Mouse (Mus musculus) right cerebral cortex, postnatal 25 days (tissue): ENCODE results near the gene Dennd2c.

Experiments
- DNase-seq: peaks from one replicate; pipeline ENCODE4 v3.0.0; 2022

Gene Dennd2c

GRCm38 (mm10) chr3:103123636-103124035, 21.2 kb downstream of the Dennd2c start:
- no peak for DNase-seq

- DNase-seq = no peak
These were observed 23.7 kb downstream of the Dennd2c start for GRCm38 (mm10) chr3:103126138-103126537.

DNA sequence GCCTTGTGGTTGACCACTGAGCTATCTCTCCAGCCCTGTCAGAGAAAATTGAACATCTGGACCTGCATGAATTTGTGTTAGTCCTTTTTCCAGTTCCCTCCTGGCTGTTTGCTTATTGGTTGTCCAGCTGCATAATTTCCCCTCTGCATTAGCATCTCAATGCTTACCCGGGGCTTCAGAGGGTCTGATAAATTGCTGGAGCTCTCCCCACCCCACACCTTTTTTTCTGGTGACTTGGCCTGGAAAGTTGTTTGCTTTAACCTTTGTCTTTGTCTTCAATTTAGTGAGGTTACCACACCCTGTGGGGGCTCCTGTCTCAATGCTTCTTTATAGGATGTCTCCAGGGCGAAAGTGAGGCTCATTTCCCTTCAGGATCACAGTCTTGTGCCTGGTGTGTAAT, 24.8 kb downstream of the Dennd2c start:
- DNase-seq = no peak

GRCm38 (mm10) chr3:103127721-103128120, 25.3 kb downstream of the Dennd2c start:
- no peak for DNase-seq

- no peak for DNase-seq
These were observed 25.8 kb downstream of the Dennd2c start for GRCm38 (mm10) chr3:103128251-103128650.

- DNase-seq = no peak
These were observed 27.2 kb downstream of the Dennd2c start for GRCm38 (mm10) chr3:103129367-103130159.

DNA sequence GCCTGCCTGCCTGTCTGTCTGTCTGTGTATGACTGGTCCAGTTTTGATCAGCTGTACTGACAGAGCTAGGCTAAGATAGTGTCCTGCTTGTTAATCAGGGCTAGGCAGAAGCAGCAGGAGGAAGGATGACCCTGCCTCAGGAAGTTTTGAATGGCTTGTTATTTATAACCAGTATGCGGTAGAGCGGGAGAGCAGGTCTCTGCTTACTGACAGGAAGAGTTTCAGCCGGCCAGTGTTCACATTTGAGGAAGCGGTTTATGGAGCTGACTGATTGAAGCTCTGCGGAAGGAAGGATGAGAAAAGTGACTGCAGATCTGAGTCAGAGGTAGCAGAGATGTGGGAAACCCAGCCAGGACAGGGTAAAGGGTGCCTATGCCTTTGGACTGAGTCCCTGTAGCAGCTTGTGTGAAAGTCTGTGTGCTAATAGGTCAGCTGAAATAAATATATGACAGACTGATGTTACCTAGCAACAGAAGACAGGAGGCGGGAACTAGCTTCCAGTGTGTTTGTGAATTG, 27.9 kb downstream of the Dennd2c start:
- no peak for DNase-seq

- DNase-seq = no peak
These were observed 30.7 kb downstream of the Dennd2c start for GRCm38 (mm10) chr3:103133098-103133497.

GRCm38 (mm10) chr3:103136414-103137077, 34.1 kb downstream of the Dennd2c start:
- no peak for DNase-seq

DNA sequence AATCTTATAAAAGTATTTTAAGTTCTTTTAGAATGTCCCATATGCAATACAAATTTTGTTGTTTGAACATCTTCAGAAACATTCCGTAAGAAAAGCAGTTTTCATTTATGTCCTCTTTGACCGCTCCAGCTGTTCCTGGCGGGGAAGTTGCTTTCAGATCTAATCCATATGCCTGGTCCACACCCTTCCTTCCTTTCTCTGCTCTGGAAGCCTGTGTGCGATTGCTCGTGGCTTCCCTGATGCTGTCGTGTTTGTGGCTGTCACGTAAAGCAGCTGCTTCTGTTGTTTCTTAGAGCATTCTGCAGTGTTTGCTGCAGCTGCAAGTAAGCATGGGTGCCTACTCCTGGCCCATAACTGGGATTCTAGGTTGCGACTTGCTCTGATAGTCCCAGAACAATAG, 36.6 kb downstream of the Dennd2c start:
- no peak for DNase-seq

- peak; percentile 8 for DNase-seq
These were observed 37.9 kb downstream of the Dennd2c start for GRCm38 (mm10) chr3:103140095-103140838.

GRCm38 (mm10) chr3:103141287-103141686, 38.9 kb downstream of the Dennd2c start:
- DNase-seq = no peak

- no peak for DNase-seq
These were observed 40.0 kb downstream of the Dennd2c start for GRCm38 (mm10) chr3:103142366-103142765.

GRCm38 (mm10) chr3:103145336-103145735, 42.9 kb downstream of the Dennd2c start:
- no peak for DNase-seq

DNA sequence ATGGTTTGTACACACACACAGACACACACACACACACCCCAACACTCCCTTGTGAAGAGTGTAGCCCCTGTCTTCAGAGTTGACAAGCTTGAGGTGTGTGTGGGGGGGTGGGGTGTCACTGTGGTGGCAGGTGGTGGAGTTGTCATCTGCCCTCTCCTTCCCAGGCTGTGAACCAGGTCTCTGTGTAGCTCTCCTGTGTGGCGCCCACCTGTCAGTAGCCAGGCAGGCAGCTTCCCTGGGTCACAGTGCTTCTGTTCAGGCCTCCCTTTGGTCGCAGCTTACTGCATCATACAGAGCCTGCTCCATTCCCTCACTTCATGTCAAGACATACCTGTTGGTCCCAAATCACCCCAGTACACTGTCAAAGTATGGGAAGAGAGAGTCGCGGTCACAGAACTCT, 43.4 kb downstream of the Dennd2c start:
- DNase-seq = no peak

DNA sequence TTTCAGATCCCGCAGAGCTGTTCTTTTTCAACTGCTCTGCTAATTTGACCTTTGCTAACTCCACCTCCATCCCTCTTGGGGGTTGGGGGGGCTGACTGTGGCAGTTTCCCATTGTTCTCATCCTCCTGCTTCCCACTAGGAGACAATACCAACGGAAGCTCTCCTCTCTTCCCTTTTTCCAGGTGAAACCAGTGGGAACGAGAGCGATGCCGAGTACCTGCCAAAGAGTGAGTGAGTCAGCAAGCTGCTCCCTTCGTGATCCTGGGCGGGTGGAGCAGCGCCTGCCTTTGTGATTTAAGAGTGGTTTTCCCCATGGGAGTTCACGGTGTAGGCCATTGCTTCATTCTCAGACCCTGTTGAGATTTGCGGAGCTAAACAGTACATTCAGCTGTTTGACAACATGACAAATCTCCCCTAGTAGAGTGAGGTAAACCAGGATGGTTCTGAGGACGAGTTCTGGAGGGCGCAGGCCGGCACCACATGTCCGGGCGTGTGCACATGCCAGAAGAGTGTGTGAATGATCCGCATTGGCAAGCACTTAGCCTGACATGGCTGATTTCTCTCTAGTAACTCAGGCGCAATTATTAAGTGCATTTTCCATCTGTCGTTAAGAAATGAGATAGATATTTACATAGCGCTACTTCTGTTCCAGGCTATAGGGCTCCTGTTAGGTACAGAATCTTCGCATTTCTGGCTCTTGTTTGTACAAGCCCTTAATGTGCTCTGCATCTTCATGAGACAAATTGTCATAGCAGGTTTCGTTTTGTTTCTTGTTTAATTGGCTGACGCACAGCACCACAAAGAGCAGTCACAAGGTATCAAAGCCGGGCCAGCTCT, 44.1 kb downstream of the Dennd2c start:
- DNase-seq = no peak

DNA sequence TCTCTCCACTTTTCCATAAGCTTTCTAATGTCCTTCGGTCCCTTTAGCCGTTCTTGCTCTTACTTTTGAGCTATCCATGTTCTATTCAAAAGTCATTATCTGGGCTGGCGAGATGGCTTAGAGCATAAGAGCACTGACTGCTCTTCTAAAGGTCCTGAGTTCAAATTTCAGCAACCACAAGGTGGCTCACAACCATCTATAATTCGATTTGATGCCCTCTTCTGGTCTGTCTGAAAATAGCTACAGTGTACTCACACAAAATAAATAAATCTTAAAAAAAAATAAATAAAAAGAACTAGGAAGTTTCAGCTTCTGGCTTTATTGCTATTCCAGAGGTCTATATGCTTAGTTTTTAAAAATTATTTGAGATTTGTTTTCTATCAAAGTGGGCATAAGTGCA, 45.4 kb downstream of the Dennd2c start:
- no peak for DNase-seq

GRCm38 (mm10) chr3:103148941-103149340, 46.5 kb downstream of the Dennd2c start:
- DNase-seq = no peak

DNA sequence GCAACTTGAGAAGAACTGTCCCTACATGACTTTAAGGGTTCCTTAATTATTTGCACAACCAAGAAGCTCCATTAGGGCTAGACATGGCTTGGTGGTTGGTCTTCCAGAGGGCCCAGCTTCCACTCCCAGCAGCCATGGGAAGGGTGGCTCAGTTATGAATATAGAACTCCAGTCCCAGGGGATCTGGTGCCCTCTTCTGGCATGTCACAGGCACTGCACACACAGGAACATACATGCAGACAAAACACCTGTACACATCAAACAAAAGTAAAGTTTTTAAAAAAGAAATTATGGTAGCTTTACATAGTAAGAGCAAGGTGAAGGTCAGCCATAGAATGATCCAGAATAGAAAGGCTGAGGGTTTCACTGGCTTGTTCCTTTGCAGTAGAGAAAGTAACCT, 51.4 kb downstream of the Dennd2c start:
- no peak for DNase-seq

GRCm38 (mm10) chr3:103159232-103159900, 57.0 kb downstream of the Dennd2c start:
- no peak for DNase-seq

GRCm38 (mm10) chr3:103169771-103170170, 67.4 kb downstream of the Dennd2c start:
- peak; percentile 44 for DNase-seq
